Mouse (Mus musculus) hindbrain, embryonic 15.5 days (tissue): Measurements from ENCODE around the gene Zfp93. TPM values are rescaled to one million over a fixed set of nuclear protein-coding genes. Genes with fewer than 3 reads are reported as not detected.

Source experiments
- ATAC-seq: fragments of 200-750 bp; cut with Nextera tagmentation; 2 replicates; pipeline ENCODE4 v1.8.0; 2017; ENCODE audit warnings: low read depth, moderate number of reproducible peaks, moderate TSS enrichment; ENCODE audit not compliant: low FRiP score
- H3K27ac ChIP-seq: fragments of 300-500 bp; sonication (generic); replicated peaks from 2 replicates; pipeline ENCODE4 v1.5.1; 2015; ENCODE audit warnings: mild to moderate bottlenecking, inconsistent platforms
- H3K27me3 ChIP-seq: fragments of 300-500 bp; sonication (generic); 2 replicates; pipeline ENCODE4 v1.6.1; 2015; ENCODE audit warnings: control low read depth, inconsistent platforms
- H3K36me3 ChIP-seq: fragments of 300-500 bp; sonication (generic); 2 replicates; pipeline ENCODE4 v1.6.1; 2015; ENCODE audit warnings: control low read depth, inconsistent platforms
- H3K4me1 ChIP-seq: fragments of 300-500 bp; sonication (generic); replicated peaks from 2 replicates; pipeline ENCODE4 v1.6.1; 2015; ENCODE audit warnings: control low read depth, inconsistent platforms
- H3K4me2 ChIP-seq: fragments of 300-500 bp; sonication (generic); 2 replicates; pipeline ENCODE4 v1.6.1; 2015; ENCODE audit warnings: moderate library complexity, mild to moderate bottlenecking, inconsistent platforms
- H3K4me3 ChIP-seq: fragments of 300-500 bp; sonication (generic); 2 replicates; pipeline ENCODE4 v1.5.1; 2015; ENCODE audit warnings: mild to moderate bottlenecking, inconsistent platforms
- H3K9ac ChIP-seq: fragments of 300-500 bp; sonication (generic); 2 replicates; pipeline ENCODE4 v1.6.1; 2015; ENCODE audit warnings: inconsistent platforms
- H3K9me3 ChIP-seq: fragments of 300-500 bp; sonication (generic); 2 replicates; pipeline ENCODE4 v1.6.1; 2016; ENCODE audit warnings: control low read depth, inconsistent platforms
- WGBS: fragments of 180-500 bp; shearing (Covaris S2); methylation state at CpG from one replicate; pipeline ENCODE4 v1.1.7; 2015; 5-methylcytosine and 5-hydroxymethylcytosine counted together
- polyA plus RNA-seq: library from polyadenylated mRNA; unstranded; fragments of >200 nt; fragmentation: Nextera tagmentation; extraction: Ambion mirVana; gene quantifications from 2 replicates; pipeline ENCODE4 v1.2.1, GENCODE M21; 2015

The Zfp93 gene
- polyA plus RNA-seq, 1 experiment from 2014 or later = 6.2 TPM

DNA sequence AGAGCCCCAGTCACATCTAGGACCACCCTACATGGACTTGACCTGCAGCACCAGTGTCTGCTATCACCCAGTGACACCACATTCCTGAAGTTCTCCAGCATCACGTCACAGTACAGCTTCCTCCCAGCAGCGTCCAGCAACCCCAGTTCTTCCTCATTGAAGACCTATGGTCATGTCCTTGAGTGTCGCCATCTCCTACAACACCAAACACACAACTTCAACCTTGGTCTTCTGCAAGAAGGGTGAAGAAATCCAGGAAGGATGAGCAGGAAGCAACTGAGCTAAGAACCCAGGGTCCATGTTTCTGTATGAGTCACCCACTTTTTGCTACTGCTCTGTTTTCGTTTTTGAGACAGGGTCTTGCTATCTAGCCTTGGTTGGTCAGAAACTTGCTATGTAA lies 52.4 kb downstream of the Zfp93 start:
- ATAC-seq = no peak
- Histone ChIP-seq H3K9me3 (no peaks in the 10 kb centered on the region), H3K36me3 (no peaks in the 10 kb centered on the region), H3K27me3 (0 out of 2 replicates have a peak, but pooled peaks cover 2% of the 10 kb centered on the region), H3K4me1 (peaks cover 14% of the 10 kb centered on the region), H3K4me2 (no peak overlapping the region), H3K9ac (no peak overlapping the region), H3K27ac (no peak overlapping the region), H3K4me3 (no peak overlapping the region)
- WGBS = 84% methylated on average over 4 of the region's 4 CpGs

- no peak overlapping the region; the same call in 1 of the 2 replicates for H3K4me3 ChIP-seq
- H3K36me3 ChIP-seq = no peaks in the 10 kb centered on the region
- ATAC-seq = no peak
- H3K4me2 ChIP-seq = peak overlapping the region; percentile 65
- no peak overlapping the region for H3K27ac ChIP-seq
- no peaks in the 10 kb centered on the region for H3K9me3 ChIP-seq
- no peaks in the 10 kb centered on the region for H3K27me3 ChIP-seq
- no peak overlapping the region for H3K9ac ChIP-seq
- WGBS = 67% methylated on average over 6 of the region's 6 CpGs
- H3K4me1 ChIP-seq = peaks cover 14% of the 10 kb centered on the region
These were observed 55.0 kb downstream of the Zfp93 start for GRCm38 (mm10) chr7:24325197-24325596.

- Histone ChIP-seq H3K27ac (peak overlapping the region; percentile 61), H3K9ac (peak overlapping the region; percentile 40)
- 6% methylated on average over 13 of the region's 13 CpGs for WGBS
These were observed 55.5 kb downstream of the Zfp93 start for GRCm38 (mm10) chr7:24325675-24326128.

DNA sequence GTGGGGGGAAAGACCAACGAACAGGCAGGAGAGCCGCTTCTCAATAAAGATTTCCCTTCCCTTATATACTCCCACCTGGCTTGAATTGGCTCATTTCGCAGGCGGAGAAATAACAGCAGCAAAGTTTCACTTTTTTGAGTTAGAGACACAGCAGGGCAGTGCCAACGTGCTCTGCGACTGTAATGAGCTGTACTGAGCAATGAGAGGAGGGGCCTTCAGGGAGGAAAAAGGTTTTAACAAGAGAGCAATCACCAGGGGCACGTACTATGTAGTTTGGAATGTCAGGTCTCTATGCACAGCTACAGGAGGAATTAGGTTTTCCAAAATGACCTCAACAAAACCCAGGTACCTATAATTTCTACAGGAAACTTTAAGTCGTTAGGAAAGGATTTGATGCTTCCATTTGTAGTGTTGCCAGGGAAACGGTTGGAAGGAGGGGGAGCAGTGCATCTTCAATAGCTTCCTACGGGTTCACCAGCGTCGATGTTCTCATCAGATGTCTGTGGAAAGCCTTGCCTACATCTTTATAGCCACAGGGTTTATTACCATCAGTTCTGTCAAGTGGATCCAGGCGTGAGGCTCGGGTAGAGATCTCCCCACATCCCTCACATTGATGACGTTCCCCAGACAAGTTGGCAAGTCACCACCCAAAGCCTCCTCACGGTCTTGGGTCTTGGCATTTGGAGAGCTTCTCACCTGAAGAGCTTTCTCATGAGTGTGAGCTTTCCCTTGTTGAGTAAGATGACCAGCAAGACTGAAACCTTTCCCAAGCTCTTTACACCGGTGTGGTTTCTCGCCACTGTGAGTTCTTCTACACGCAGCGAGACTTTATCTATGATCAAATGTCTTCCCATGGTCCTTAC lies 56.3 kb downstream of the Zfp93 start:
- Histone ChIP-seq H3K27ac (peak overlapping the region; percentile 61), H3K4me1 (peaks cover 14% of the 10 kb centered on the region), H3K9ac (no peak overlapping the region), H3K4me3 (peak overlapping the region; percentile 32), H3K9me3 (no peaks in the 10 kb centered on the region), H3K27me3 (no peaks in the 10 kb centered on the region), H3K36me3 (no peaks in the 10 kb centered on the region), H3K4me2 (peak overlapping the region; percentile 65)
- ATAC-seq = peak; percentile 52; the same call in 1 of the 2 replicates
- WGBS = 31% methylated on average over 20 of the region's 20 CpGs

More at GRCm38 (mm10) chr7:24325675-24326128, 55.5 kb downstream of the Zfp93 start:
- Histone ChIP-seq H3K27me3 (no peaks in the 10 kb centered on the region), H3K4me2 (peak overlapping the region; percentile 65), H3K9me3 (no peaks in the 10 kb centered on the region), H3K36me3 (no peaks in the 10 kb centered on the region), H3K4me3 (peak overlapping the region; percentile 32), H3K4me1 (peaks cover 14% of the 10 kb centered on the region)
- peak; percentile 73 for ATAC-seq

Other genes starting within 250 kb of the Zfp93 start
- gene Vmn1r183, start 217.2 kb upstream of the Zfp93 start, polyA plus RNA-seq = not detected in 2 replicates
- 33.7 and 35.5 TPM in 2 replicates for gene Zfp180, start 188.5 kb upstream of the Zfp93 start, polyA plus RNA-seq
- 9.8 and 11.0 TPM in 2 replicates for gene Zfp112, start 158.1 kb upstream of the Zfp93 start, polyA plus RNA-seq
- 23.3 and 25.2 TPM in 2 replicates for gene Zfp235, start 136.3 kb upstream of the Zfp93 start, polyA plus RNA-seq
- gene Zfp114, start 95.4 kb upstream of the Zfp93 start, polyA plus RNA-seq = 5.0 and 5.7 TPM in 2 replicates
- gene Zfp111, start 59.0 kb upstream of the Zfp93 start, polyA plus RNA-seq = 5.2 and 5.9 TPM in 2 replicates
- gene Zfp109, start 32.9 kb upstream of the Zfp93 start, polyA plus RNA-seq = 4.4 and 4.5 TPM in 2 replicates
- 7.0 and 7.5 TPM in 2 replicates for gene Zfp108, start 15.6 kb upstream of the Zfp93 start, polyA plus RNA-seq
- 39.5 and 42.3 TPM in 2 replicates for gene Zfp61, start 30.8 kb downstream of the Zfp93 start, polyA plus RNA-seq
- gene Zfp94, start 46.2 kb downstream of the Zfp93 start, polyA plus RNA-seq = 19.5 and 20.3 TPM in 2 replicates
- gene Tescl, start 63.5 kb downstream of the Zfp93 start, polyA plus RNA-seq = 0.23 and 0.38 TPM in 2 replicates
- gene Lypd5, start 78.8 kb downstream of the Zfp93 start, polyA plus RNA-seq = not detected in 2 replicates
- gene Kcnn4, start 99.8 kb downstream of the Zfp93 start, polyA plus RNA-seq = 2.3 and 2.9 TPM in 2 replicates
- gene Smg9, start 129.2 kb downstream of the Zfp93 start, polyA plus RNA-seq = 32.8 and 42.5 TPM in 2 replicates
- not detected in 2 replicates for gene Irgc1, start 181.9 kb downstream of the Zfp93 start, polyA plus RNA-seq
- gene Plaur, start 192.1 kb downstream of the Zfp93 start, polyA plus RNA-seq = 1.3 and 1.5 TPM in 2 replicates
- gene Cadm4, start 211.6 kb downstream of the Zfp93 start, polyA plus RNA-seq = 77.9 and 80.4 TPM in 2 replicates
- 281 and 307 TPM in 2 replicates for gene Zfp428, start 236.6 kb downstream of the Zfp93 start, polyA plus RNA-seq
- gene AC161166.1, start 242.0 kb downstream of the Zfp93 start, polyA plus RNA-seq = 1.00 and 1.5 TPM in 2 replicates